Mouse (Mus musculus): ENCODE measurements at regions not wholly inside any gene's neighbourhood (a gene's known extent, or its start where the extent isn't known, plus 50 kb on each side); places are given as distances from the start of the nearest gene placed in this dataset.

GRCm38 (mm10) chr9:78917336-78917735, 302.0 kb downstream of the Cd109 start:
- DNase-seq, result no peak

DNA sequence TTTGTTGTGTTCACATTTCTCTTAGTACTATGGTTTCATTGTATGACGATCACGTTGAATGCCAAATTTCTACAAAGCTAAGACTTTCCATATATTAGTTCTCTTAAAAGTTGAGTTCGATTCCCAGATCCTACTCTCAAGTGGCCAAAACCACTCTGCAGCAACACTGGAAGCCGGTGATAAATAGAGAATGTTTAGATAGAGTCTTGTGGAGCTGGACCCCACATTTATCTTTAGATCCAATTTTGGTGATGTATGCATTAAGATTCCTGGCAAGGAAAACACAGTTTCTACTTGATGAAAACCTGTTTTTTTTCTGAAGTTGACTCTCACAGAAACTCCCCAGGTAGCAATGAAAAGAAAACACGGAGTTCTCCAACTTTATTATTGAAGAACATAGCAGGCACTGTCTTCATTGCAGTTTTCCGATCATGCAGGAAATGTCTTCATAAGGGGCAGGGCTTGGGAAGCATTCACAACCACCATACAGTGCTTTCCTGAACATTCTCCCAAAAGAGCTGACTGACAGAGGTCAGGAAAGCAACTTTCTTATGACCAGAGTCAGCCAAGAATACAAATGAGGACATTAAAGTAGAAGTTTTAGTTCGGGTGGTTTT, 310.7 kb downstream of the Cd109 start:
- DNase-seq, result no peak

DNA sequence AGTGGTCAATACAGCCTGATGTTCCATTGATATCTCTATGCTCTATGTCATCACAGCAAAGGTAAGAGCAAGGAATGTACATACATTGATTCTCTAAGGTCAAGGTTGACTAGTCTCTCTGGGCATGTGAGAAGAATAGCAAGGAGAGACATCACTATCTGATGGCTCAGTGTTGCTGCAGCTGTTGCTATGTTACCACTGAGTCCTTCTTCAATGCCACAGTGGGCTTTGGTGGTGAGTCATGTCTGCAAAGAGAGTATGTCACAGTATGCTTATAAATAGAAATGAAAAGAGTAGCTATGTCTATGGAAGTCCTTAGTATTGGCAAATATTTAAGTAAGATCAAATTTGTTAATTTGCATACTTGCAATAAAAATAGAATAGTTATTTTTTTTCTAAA, 326.3 kb downstream of the Cd109 start:
- no peak for DNase-seq

GRCm38 (mm10) chr9:78964813-78965212, 349.5 kb downstream of the Cd109 start:
- DNase-seq, result no peak

- peak; percentile 38 to 54 for DNase-seq
Observed at GRCm38 (mm10) chr9:78965226-78965950, 350.0 kb downstream of the Cd109 start.

- DNase-seq, result peak; percentile 31 to 51
Observed at GRCm38 (mm10) chr9:78971731-78972130, 356.4 kb downstream of the Cd109 start.

GRCm38 (mm10) chr9:78983734-78984133, 368.4 kb downstream of the Cd109 start:
- no peak for DNase-seq

DNA sequence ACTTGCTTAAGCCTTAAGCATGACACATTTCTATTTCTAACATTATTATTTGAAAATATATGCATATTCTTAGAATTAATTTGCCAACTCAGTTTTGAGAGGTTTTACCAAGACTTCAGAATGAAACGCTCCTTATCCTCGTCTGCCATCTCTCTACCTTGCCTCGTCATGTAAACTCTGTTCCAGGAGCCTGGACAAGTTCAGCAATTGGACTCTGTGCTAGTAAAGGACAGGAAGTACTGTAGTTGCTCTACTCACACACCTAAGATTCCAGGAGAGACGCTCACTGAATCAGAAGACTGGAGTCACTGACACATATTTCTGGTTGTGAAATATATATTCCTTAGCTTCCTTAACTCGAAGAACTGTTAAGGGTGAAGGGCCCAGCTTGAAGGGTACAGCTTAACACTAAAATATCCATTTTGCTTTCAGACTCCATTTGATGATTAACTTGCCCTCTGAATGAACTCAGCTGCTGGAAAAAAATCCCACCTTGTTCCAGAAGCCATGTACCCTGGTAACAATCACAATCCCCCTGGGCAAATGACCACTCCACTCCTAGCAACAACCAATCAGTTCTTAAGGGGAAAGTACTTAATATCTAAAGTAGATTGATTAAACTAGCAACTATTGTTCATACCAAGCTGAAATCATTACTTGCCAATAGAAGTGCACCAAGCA, 370.0 kb downstream of the Cd109 start:
- DNase-seq, result no peak

- no peak for DNase-seq
Observed at GRCm38 (mm10) chr9:78991310-78991709, 376.0 kb downstream of the Cd109 start.

DNA sequence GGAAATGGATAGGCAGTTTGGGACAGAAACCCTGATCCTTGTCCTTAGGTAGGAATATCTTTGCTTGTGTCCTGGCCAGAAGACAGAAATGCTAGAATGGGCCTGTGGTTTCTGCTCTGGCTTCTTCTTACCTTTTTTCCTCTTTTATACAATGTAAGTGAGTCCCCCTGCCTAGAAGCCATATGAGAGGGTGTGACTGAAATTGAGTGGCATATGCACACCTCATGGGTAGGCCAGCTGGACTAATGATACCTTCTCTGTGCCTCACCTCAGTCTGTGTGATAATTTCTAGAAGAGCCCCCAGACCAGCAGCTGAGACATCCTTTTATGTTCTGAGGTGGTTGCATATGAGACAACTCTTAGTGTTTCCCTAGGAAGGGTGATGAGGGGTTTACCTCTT, 385.7 kb downstream of the Cd109 start:
- DNase-seq, result no peak

GRCm38 (mm10) chr9:79001930-79002329, 386.6 kb downstream of the Cd109 start:
- DNase-seq, result peak in 1 of 2 experiments; percentile 12

- DNase-seq, result peak; percentile 73 to 86
Observed at GRCm38 (mm10) chr9:79004296-79004980, 389.1 kb downstream of the Cd109 start.

- DNase-seq, result peak in 1 of 2 experiments; percentile 44
Observed at GRCm38 (mm10) chr9:79022291-79022690, 406.9 kb downstream of the Cd109 start.

- DNase-seq, result no peak
Observed at GRCm38 (mm10) chr9:79028234-79028633, 412.9 kb downstream of the Cd109 start.

GRCm38 (mm10) chr9:79029456-79029855, 414.1 kb downstream of the Cd109 start:
- peak; percentile 13 to 26 for DNase-seq

GRCm38 (mm10) chr9:79035677-79036076, 420.3 kb downstream of the Cd109 start:
- DNase-seq, result peak; percentile 25 to 55

GRCm38 (mm10) chr9:79037054-79037453, 421.7 kb downstream of the Cd109 start:
- peak in 1 of 2 experiments; percentile 23 for DNase-seq

- peak; percentile 55 to 72 for DNase-seq
Observed at GRCm38 (mm10) chr9:79038971-79039370, 423.6 kb downstream of the Cd109 start.

DNA sequence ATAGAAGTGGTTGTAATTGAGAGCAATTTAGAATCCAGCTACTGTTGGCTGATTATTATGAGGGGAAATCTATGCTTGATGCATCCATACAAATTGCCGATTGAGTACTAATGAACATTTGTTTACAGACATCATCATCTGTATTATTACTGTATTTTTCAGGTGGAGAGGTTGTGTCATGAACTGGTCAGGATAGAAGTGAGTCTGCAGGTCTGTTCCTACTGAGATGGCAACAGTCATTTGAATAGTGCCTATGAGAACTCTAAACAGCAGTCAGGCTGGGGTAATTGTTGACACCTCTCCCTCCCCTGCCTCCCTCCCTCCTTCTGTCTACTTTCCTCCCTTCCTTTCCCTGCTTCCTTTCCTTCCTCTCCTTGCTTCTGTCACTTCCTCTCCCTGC, 429.0 kb downstream of the Cd109 start:
- DNase-seq, result no peak

GRCm38 (mm10) chr9:79045314-79045713, 430.0 kb downstream of the Cd109 start:
- DNase-seq, result peak; percentile 19 to 29

DNA sequence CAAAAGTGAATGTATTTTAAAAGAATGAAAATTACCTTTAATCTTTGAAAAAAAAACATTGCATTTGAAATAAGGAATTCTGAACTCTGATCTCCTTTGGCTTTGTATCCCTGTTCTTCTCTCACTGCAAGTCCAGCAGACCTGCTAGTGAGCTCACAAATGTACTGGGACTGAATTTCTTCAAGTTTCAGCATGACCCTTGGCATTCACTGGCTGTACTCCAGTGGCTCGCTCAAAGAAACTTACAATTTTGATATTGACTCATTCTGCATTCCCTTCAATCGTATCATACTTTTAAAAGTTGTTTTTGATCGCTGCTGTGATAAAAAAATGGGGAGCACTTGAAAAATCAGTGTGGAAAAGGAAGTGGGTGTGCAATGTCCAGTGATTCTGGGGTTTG, 456.6 kb downstream of the Cd109 start:
- no peak for DNase-seq

DNA sequence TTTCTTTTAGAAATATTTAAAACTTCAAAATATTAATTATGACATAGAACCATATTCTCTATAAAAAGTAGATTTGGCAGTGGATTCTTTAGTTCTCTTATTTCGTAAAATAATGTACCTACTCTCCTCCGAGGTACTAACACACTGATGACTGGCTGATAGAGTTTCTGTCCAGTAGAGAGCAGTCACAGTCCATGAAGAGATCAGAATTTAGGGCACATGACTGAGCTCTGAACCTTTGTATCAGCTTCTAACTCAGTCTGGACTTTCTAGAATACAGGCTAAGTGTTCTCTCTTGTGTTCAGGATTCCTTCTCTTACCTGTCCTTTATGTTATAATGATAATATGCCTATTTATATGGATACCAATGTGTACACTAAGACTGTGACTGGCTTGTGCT, 494.3 kb downstream of the Cd109 start:
- DNase-seq, result peak; percentile 6 to 23

DNA sequence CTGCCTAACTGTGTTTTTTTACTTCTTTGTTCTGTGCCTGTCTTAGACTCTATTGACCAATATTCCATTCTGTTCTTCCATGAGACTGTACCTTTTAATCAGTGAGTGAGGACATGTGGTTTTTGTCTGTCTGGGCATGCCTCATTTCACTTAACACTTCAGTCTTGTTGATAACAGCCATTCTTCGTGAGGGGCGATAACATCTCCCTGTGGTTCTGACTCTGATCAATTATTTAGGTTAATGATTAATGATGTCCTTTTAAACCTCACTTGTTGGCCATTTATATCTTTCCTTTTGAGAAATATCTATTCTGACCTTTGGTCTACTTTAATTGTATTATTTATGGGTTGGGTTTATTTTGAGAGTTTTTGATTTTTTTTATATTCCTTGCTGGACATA, 496.0 kb downstream of the Cd109 start:
- no peak for DNase-seq

Measured in cerebellum, adult 18-20 months (tissue).